Mouse (Mus musculus) E14TG2a.4 (cell line): ENCODE measurements at regions not wholly inside any gene's neighbourhood (a gene's known extent, or its start where the extent isn't known, plus 50 kb on each side); places are given as distances from the start of the nearest gene placed in this dataset.

Experiments
- CTCF ChIP-seq: conservative IDR thresholded peaks from 2 replicates; pipeline ENCODE4 v1.5.1; 2014; ENCODE audit warnings: low read length
- POU5F1 ChIP-seq: IDR thresholded peaks from 2 replicates; pipeline ENCODE4 v1.6.1; 2014; ENCODE audit warnings: low read length, borderline replicate concordance

DNA sequence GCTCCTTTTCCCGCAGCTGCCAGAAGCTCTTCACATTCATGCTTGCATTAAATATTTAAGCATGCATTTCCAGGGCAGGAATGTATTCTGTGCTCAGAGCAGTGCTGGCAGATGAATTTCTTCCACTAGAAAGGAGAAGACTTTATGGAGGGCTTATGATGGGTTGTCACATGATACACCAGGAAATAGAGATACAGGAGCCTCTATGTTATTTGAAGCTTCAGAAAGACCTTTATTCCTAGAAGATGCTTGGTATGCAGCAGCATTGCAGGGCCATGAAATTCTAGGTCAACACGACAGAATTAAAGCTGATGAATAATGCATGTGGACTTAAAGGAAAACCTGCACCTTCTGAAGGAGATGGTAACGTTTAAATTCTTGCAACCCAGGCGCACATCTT is 212.1 kb downstream of the Adgrg6 start:
- TF ChIP-seq CTCF (no peak), POU5F1 (no peak)
